Mouse (Mus musculus) heart, adult 2 months (tissue): ENCODE data around the gene Fsd1l. TPM values are rescaled to one million over a fixed set of nuclear protein-coding genes. Genes with fewer than 3 reads are reported as not detected.

Source experiments
- DNase-seq, 2 experiments: peaks; one replicate each; pipeline ENCODE4 v3.0.0; 2021
- H3K27ac ChIP-seq: fragments of 200-600 bp; 2 replicates; pipeline ENCODE4 v1.8.1; 2022
- H3K27me3 ChIP-seq: fragments of 200-500 bp; 2 replicates; pipeline ENCODE4 v1.6.1; 2012; ENCODE audit warnings: mild to moderate bottlenecking, low read length, inconsistent platforms, mixed read lengths; ENCODE audit not compliant: control insufficient read depth, insufficient read depth
- H3K36me3 ChIP-seq: fragments of 200-500 bp; 2 replicates; pipeline ENCODE4 v1.6.1; 2012; ENCODE audit warnings: low read length, inconsistent platforms; ENCODE audit not compliant: control insufficient read depth, insufficient read depth
- H3K4me1 ChIP-seq: fragments of 200-500 bp; 2 replicates; pipeline ENCODE4 v1.6.1; 2011; ENCODE audit warnings: low read length; ENCODE audit not compliant: control insufficient read depth, insufficient read depth
- H3K4me3 ChIP-seq: fragments of 200-600 bp; 2 replicates; pipeline ENCODE4 v1.8.1; 2022
- H3K79me2 ChIP-seq: fragments of 200-500 bp; replicated peaks from 2 replicates; pipeline ENCODE4 v1.6.1; 2012; ENCODE audit warnings: mild to moderate bottlenecking, inconsistent platforms, low read length, moderate library complexity, mixed read lengths; ENCODE audit not compliant: control insufficient read depth, insufficient read depth
- H3K9ac ChIP-seq: fragments of 200-500 bp; 2 replicates; pipeline ENCODE4 v1.6.1; 2012; ENCODE audit warnings: low read depth, mild to moderate bottlenecking, control low read depth, inconsistent platforms, low read length, mixed read lengths
- CTCF ChIP-seq: fragments of 200-600 bp; IDR thresholded peaks from 2 replicates; pipeline ENCODE4 v1.8.1; 2022; ENCODE audit warnings: antibody characterized with exemption, mild to moderate bottlenecking, moderate library complexity
- EP300 ChIP-seq: fragments of 200-500 bp; IDR thresholded peaks from 2 replicates; pipeline ENCODE4 v1.6.1; 2011; ENCODE audit warnings: low read depth, low read length, control low read depth; ENCODE audit not compliant: insufficient read depth
- POLR2A ChIP-seq: fragments of 200-500 bp; IDR thresholded peaks from 2 replicates; pipeline ENCODE4 v1.6.1; 2011; ENCODE audit warnings: mild to moderate bottlenecking, low read depth, low read length, control low read depth; ENCODE audit not compliant: insufficient read depth
- WGBS: fragments of 180-500 bp; shearing (Covaris S2); methylation state at CpG from one replicate; pipeline ENCODE4 v1.1.7; 2018; 5-methylcytosine and 5-hydroxymethylcytosine counted together
- intact Hi-C: fragments of 180-260 bp; cut with DNase I; formaldehyde crosslinking; loops from one replicate; pipeline ENCODE4 v1.15.1; 2025
- long read RNA-seq: library from polyadenylated mRNA; stranded (forward); transcript quantifications from one replicate; pipeline ENCODE4 v2.0.0, GENCODE M21; 2021
- polyA plus RNA-seq: library from polyadenylated mRNA; depleted of rRNA; stranded (reverse); fragments of >200 nt; gene quantifications from 2 replicates; pipeline ENCODE4 v1.2.3, GENCODE M21; 2012; rRNA removed
- total RNA-seq, 2 experiments: library from RNA; stranded (reverse); gene quantifications; 2 replicates each; pipeline ENCODE4 v1.2.3; 2021

Gene Fsd1l
- 10 to 100 TPM; 48.7 to 48.9 TPM for total RNA-seq
- polyA plus RNA-seq = 5.8 and 15.8 TPM in 2 replicates
- long read RNA-seq, partial matches to known transcripts = 0 of 6 reads
- long read RNA-seq, other reads (novel, unspliced or antisense) = 6 of 6 reads

DNA sequence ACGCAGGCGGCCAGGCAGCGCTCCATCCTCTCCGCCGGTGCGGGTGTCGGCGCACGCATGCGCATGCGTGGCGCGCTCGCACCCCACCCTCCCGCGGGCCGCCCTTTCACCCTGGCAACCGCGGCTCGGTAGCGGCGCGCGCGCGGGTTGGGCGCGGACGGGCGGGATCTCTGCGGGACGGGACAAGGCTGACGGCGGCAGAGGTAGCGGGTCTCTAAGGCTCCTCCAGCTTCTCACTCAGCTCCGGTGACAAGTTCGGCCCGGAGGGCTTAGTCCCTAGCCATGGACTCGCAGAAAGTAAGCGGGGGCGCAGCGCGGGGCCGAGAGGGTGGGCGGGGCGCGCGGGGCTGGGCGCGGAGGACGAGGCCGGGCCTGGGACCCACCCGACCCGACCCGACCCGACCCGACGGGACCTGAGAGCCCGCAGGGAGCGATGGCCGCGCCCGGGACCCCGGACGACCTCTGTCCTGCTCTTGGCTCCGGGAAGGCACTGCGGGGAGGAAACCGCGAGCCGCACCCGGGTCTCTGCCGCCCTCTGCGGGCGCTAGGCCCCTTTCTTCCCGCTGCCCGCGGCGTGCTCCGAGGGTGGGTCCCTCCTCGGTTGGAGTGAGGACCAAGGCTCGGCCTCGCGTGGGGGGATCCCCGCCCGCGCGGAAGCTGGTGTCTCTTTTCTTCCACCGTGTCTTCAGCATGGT, at the start of gene Fsd1l:
Fsd1l (plus strand) TSS at position 156 of the 695 bp plus-strand sequence.
- H3K9ac ChIP-seq = peak within 1 kb of the TSS; percentile 87
- H3K4me1 ChIP-seq = peaks cover 11% of the 10 kb centered on the region
- peak; percentile 87 to 88 for DNase-seq
- peak within 1 kb of the TSS; percentile 87 for H3K4me3 ChIP-seq
- no peaks in the 10 kb centered on the region for H3K27me3 ChIP-seq
- TF ChIP-seq POLR2A (peak; percentile 48; the same call in 1 of the 2 replicates), CTCF (peak; percentile 53), EP300 (no peak)
- H3K36me3 ChIP-seq = peaks cover 15% of the 10 kb centered on the region
- intact Hi-C loops = loop anchor here (1.0 to 5.0 kb wide), 3 partner anchors 35 to 189 kb away; partner anchors contain the start of gene Slc44a1
- H3K79me2 ChIP-seq = no peaks in the 10 kb centered on the region
- WGBS = under 1% methylated on average over 81 of the region's 88 CpGs
- H3K27ac ChIP-seq = peak within 1 kb of the TSS; percentile 88

DNA sequence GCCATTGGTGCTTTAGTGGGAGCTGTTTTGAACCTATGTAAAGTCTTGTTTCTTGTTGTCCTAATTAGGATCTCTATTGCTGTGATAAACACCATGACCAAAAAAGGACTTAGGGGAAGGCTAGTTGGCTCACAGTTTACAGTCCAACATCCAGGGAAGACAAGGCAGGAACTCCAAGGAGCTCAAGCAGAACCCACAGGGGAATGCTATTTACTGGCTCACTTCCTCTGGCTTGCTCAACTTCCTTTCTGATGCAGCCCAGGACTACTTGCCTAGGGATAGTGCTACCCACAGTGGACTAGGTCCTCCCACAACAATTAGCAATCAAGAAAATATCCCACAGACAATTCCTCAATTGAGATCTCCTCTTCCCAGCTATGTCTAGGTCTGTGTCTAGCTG, 43.6 kb upstream of the Fsd1l start:
- H3K27ac ChIP-seq = no peak overlapping the region
- no peak overlapping the region for H3K4me3 ChIP-seq
- no peaks in the 10 kb centered on the region for H3K27me3 ChIP-seq
- no peak for DNase-seq
- no peaks in the 10 kb centered on the region for H3K79me2 ChIP-seq
- peaks cover 5% of the 10 kb centered on the region for H3K36me3 ChIP-seq
- no peak overlapping the region for H3K9ac ChIP-seq
- intact Hi-C loops = no loop called here
- TF ChIP-seq POLR2A (no peak), CTCF (no peak), EP300 (no peak)
- H3K4me1 ChIP-seq = peaks cover 9% of the 10 kb centered on the region

DNA sequence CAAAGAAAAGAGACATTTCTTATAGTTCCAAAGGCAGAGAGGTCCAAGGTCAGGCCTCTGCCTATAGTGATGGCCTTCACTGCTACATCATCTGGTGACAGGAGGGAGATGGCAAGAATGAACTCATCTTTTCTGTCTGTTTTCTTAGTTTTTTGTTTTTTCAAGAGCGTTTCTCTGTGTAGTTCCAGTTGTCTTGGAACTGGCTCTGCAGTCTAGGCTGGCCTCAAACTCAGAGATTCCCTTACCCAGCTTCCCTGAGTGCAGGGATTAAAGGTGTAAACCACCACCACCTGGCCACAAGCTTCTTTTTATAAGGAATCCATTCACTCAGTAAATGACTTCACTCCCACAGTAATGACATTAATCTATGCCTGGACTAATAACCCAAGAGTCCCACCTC, 42.3 kb upstream of the Fsd1l start:
- DNase-seq = no peak
- intact Hi-C loops = no loop called here
- Histone ChIP-seq H3K4me3 (no peak overlapping the region), H3K79me2 (no peaks in the 10 kb centered on the region), H3K27me3 (no peaks in the 10 kb centered on the region), H3K36me3 (peaks cover 5% of the 10 kb centered on the region), H3K4me1 (peaks cover 13% of the 10 kb centered on the region), H3K9ac (no peak overlapping the region), H3K27ac (no peak overlapping the region; the same call in 1 of the 2 replicates)
- no peak for TF ChIP-seq EP300
- no peak for TF ChIP-seq CTCF
- no peak for TF ChIP-seq POLR2A
- 74% methylated on average over 1 of the region's 1 CpGs for WGBS

DNA sequence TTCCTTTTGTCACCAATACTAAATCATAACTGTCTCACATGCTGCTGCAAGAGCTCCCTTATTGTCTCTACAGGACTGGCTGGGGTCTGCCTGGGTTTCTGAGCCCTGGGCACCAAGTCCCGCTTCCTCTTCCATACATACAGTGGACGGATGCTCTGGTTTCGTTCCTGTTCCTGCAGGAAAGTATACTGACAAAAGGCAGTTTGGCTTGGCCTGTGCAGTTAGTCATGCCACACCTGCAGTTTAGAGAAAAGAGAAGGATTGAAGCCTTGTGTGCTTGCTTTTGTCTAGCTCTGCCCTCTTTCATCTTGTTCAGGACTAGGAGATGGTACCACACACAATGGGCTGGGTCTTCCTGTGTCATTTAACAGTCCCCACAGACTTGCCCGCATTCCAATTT, 41.8 kb upstream of the Fsd1l start:
- no peak for DNase-seq
- H3K79me2 ChIP-seq = no peaks in the 10 kb centered on the region
- intact Hi-C loops = no loop called here
- peaks cover 15% of the 10 kb centered on the region for H3K4me1 ChIP-seq
- H3K9ac ChIP-seq = no peak overlapping the region
- H3K4me3 ChIP-seq = no peak overlapping the region
- H3K36me3 ChIP-seq = peaks cover 5% of the 10 kb centered on the region
- TF ChIP-seq CTCF = no peak
- TF ChIP-seq EP300 = no peak
- TF ChIP-seq POLR2A = no peak
- H3K27ac ChIP-seq = no peak overlapping the region
- WGBS = 68% methylated on average over 4 of the region's 4 CpGs
- H3K27me3 ChIP-seq = no peaks in the 10 kb centered on the region

DNA sequence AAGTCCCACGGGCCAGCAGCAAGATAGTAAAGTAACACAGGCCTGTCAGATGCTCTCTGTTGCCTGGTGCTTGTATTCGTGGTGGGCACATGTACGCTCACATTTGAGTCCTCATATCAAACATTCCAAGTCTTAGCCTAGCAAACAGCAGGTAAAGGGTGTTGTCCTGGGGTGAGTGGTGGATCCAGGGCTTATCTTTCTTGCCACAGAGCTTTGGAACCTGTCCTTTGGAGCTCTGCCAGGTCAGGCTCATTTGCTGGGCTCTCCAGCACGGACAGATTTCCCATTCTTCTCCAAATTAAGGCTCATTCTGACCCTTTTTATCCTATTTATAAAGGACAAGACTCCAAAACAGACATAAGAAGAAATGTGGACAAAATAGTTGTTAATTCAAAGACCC, 41.1 kb upstream of the Fsd1l start:
- H3K4me1 ChIP-seq = peaks cover 15% of the 10 kb centered on the region
- no peak overlapping the region for H3K9ac ChIP-seq
- peaks cover 5% of the 10 kb centered on the region for H3K36me3 ChIP-seq
- no peaks in the 10 kb centered on the region for H3K27me3 ChIP-seq
- WGBS = 44% methylated on average over 4 of the region's 4 CpGs
- TF ChIP-seq POLR2A (no peak), EP300 (no peak), CTCF (no peak)
- no peak for DNase-seq
- no peak overlapping the region for H3K4me3 ChIP-seq
- H3K79me2 ChIP-seq = no peaks in the 10 kb centered on the region
- peak overlapping the region; percentile 1 for H3K27ac ChIP-seq
- intact Hi-C loops = loop anchor here (10.0 kb wide), 1 partner anchor 555 kb away; no protein-coding TSS in a partner anchor
